Mouse (Mus musculus): ENCODE measurements around the gene Rhov.
A peak's percentile ranks its signal among the peaks of the same experiment; 100 is the strongest.

Rhov gene

DNA sequence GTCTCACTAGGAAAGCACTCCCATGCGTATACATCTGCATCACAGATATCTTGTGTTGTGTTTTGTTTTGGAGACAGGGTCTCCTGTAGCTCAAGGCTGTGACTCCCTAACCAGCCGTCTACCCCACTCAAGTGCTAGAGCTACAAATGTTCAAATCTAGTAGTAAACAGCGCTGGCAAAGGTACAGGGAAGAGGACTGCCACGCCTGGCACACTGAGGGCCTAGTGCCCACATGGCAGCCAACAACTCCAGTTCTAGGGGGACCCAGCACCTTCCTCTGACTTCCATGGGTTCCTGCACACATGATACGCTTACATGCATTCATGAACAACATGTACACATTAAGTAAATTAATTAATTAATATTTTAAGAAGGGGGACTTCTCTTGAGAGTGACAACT is 21.2 kb upstream of the Rhov start:
- no peak for DNase-seq (ENCODE audit: low read depth)

DNA sequence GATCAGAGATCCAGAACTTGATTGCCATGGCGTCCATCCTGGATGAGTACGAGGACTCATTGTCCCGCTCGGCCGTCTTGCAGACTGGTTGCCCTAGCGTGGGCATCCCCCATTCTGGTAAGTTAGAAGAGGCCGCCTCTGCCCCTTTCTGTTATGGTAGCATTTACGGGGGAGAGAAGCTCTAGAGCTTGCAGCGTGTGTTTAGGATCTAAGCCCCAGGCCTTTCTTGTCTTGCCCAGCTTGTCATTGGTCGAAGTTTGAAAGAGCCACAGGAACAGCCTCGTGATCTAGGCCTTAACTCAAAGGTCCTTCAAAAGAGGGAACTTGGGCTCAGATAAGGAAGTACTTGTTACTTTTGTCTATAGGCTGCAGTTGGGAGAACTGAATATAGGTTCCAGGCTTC is 17.9 kb upstream of the Rhov start:
- DNase-seq (ENCODE audit: low read depth) = peak; percentile 83

DNA sequence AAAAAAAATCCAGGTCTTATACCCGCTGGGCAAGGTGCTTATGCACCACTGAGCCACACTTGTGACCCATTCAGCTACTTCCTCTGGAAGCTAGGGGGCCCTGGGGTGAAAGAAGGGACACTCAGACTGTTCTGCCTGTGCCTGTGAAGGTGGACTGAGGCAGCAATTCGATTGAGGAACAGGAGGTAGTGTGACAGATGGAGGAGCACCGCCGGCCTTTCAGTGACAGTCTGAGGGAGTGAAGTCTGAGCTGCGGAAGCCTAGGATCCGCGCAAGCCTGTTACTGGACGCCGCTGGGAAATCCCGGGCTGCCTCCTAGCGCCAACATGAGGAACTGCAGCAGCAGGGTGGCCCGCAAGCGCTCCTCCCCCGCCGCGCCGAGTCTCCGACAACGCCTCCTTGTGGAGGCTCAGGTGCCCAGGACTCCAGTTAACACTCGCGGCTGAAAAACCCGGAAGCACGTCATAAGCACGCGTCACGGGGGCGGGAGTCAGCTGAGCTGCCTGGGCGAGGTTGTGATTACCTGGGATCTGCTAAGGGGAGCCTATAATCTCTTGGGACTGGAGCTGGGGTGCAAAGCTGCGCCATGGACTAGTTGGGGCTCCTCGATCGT is 17.3 kb upstream of the Rhov start, which contains the start of gene Vps18:
TSS of gene Vps18 (plus strand) at position 471 of the 613 bp plus-strand sequence.
- DNase-seq (ENCODE audit: low read depth) = peak; percentile 97

DNA sequence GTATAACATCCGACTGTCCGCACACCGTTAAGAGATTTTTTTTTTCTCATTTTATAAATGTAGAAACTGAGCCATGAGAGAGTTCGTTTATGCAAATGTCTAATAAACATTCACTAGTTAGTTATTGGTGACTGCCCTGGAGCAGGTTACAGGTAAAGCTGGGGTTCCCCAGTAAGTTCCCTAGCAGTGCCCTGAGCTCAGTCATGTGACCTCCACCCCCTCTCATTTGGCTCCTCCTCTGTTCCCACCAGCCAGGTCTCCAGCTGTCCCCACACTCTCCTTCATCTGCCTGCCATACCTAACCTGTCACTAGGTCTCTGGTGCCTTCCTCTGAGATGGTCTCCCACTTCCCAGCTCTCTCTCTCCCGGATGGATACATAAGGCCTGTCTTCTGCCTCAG is 16.3 kb upstream of the Rhov start:
- DNase-seq (ENCODE audit: low read depth) = no peak

DNA sequence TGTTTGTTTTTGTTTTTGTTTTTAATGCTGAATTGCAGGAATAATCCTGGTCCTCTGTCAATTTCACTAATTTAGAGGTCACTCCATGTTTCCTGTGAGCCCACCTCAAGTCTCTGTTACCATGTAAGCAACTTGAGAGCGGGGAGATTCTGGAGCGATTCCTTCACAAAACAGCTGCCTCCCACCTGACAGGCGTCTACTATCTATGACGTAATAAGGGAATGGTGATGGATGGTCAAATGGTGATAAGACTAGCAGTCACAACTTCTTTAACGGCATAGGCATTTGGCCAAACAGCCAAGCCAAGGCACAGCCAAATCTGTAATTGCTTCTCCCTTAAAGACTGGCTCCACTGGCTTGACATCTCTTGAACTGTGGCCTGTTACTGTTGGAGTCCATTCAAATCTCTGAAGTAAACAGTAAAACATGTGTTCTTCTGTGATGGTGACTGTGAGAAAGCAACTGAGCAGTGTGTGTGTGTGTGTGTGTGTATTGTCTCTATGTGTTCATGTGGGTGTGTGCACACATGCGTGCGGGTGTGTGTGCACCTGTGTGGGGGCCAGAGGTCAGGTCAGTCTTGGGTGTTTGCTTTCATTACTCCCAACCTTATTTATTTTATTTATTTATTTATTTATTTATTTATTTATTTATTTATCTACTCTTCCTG is 11.0 kb upstream of the Rhov start:
- no peak for DNase-seq (ENCODE audit: low read depth)

DNA sequence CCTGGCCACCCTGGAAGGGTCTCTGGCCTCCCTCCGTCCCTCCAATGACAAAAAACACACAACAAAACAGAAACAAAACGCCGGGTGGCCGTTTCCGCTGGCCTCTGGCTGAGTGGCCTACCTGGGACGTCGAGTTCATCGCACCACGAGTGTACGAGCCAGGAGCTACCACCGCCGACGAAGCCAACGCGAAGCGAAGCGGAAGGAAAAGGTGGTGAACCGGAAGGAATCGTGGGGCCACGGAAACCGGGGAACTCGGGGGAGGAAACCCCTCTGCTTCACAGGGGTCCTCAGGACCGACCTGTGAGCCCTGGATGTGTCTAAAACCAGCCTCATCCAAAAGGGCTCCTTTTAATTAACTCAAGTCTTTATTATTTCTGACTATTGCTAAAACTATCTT is 6.7 kb upstream of the Rhov start:
- no peak for DNase-seq (ENCODE audit: low read depth)

DNA sequence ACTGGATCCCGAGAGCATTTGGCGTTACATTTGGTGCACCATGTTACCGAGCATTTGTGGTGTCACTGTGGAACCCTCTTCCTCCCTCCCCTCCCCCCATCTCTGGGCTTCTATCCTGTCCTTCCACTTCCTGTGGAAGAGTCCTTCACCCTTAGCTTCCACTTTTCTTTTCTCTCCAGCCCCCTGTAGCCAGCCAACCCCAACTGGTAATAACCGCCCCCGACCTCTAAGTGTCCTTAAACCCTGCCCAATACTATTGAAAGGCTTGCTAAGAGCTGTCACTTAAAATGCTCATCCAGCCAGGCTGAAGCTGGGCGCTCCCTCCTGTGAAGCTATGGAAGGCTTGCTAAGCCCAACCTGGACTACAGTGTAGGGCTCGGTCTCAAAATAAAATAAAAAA is 5.9 kb upstream of the Rhov start:
- no peak for DNase-seq (ENCODE audit: low read depth)

DNA sequence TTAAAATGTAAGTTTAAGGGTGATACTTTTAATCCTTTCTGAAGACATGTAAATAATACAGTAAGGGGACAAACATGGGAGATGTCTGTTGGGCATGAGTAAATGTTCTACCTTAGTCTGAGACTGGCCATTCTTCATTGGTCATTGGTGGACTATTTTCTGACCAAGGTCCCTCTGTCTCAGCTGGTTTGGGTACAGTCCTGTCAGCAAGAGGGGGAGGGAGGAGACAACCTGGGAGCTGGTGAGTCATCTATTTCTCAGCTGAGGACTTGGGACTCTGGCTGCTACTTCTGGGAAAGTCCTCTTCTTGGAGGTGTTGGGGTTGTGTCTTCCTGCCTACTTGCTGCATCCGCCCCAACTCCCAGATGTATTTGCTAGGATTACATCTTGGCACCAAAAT is 3.1 kb upstream of the Rhov start:
- DNase-seq (ENCODE audit: low read depth) = no peak

DNA sequence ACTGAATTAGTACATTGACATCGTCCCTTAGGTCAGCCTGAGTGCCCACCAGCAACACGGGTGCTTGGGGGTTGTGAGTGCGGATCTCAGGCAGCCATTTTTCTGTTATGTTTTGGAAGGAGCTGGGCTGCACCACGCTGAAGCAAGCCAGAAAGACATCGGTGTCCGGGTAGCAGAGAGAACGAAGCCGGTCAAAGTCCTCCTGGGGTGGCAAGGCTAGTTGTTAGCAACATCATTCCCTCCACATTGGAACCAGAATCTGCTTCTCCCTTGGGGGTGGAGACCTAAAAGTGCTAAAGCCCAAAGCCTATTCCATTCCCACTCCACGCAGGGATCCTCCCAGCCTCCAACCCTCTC is 808 bp downstream of the Rhov start:
- DNase-seq (ENCODE audit: low read depth) = no peak

DNA sequence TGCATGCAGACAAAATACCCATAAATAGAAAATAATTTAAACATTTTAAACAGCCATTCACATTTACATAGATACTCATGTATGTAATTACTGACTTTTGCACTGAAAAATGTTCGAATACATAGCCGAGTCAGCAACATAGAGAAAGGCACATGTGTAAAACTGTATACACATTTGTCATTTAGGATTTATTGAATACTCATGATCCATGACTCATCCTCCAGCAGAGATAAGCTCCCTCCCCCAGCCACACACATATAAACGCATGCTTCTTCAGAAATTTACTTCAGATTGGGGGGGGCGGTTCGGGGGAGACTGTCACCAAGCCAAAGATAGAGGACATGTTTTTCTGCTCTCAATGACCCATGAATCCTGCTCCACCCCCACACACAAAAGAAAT is 7.3 kb downstream of the Rhov start:
- peak; percentile 61 for DNase-seq (ENCODE audit: low read depth)

DNA sequence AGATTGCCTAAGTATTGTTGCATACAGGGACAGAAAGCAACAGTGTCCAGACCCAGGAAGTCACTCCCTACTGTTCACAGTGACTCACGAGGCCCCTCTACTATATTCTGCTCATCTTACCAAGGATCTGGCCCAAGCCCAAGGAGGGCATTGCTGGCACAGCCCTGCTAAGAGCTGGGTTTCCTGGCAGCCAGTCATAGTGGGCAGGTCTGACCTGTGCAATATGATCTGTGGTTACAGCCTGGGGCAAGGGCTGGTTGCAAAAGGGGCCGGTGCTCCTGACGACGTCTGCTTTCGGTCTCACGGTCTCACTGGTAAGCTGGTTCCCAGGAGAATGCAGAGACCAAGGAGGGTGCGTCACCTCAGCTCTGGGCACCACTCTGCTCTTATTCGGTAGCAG is 8.1 kb downstream of the Rhov start:
- peak; percentile 99 for DNase-seq (ENCODE audit: low read depth)

DNA sequence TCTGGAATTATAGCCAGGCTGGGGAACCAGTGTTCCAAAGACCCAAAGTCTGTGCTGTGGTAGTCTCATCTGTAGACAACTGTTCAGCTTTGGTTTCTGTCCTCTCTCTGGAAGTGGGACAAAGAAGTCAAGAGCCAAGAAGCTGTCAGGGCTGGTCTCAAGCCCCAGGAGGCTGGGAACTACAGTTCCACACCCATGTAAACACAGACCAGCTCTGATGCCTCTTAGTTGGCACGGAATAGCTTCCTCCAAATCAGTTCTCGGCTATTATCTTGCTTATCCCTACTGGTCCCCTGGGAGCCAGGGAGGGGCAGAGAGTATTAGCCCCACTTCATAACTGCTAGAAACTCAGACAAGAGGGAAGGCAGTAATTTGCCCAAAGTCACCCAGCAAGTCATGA is 9.7 kb downstream of the Rhov start:
- DNase-seq (ENCODE audit: low read depth) = no peak

DNA sequence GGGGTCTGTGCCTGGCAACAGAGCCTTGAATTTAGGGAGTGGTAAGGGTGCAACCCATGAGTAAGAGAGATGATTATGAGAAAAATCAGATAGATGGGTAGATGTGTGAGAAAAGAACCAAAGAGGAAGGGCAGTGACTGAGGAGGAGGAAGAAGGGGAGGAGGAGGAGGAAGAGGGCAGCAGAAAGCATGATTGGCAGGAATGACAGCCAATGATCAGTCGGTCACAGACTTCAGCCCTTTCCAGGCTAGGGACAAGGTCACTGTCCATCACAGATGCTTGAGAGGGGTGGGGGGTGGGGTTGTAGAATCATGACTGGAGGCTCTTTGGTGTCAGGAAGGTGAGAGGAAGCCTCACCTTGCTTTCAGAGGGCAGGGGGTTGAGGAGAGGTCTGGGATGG is 10.6 kb downstream of the Rhov start:
- DNase-seq (ENCODE audit: low read depth) = peak; percentile 78

DNA sequence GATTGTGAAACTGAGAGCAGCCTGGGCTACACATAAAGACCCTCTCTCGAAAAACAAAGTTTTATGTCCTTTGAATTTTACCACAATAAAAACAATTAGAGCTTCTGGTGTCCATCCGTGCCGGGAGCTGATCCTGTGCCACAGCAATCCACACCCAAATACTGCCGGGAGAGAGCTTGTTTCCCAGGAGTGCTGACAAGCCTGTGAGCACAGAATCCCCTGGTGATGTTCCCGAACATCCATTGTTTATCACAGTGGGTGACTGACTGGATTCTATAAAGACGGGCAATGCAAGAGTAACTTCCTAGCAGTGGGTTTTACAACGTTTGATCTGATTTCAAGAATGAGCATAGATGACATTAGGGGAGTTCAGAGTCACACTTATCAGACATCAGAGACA is 16.1 kb downstream of the Rhov start:
- DNase-seq (ENCODE audit: low read depth) = no peak

DNA sequence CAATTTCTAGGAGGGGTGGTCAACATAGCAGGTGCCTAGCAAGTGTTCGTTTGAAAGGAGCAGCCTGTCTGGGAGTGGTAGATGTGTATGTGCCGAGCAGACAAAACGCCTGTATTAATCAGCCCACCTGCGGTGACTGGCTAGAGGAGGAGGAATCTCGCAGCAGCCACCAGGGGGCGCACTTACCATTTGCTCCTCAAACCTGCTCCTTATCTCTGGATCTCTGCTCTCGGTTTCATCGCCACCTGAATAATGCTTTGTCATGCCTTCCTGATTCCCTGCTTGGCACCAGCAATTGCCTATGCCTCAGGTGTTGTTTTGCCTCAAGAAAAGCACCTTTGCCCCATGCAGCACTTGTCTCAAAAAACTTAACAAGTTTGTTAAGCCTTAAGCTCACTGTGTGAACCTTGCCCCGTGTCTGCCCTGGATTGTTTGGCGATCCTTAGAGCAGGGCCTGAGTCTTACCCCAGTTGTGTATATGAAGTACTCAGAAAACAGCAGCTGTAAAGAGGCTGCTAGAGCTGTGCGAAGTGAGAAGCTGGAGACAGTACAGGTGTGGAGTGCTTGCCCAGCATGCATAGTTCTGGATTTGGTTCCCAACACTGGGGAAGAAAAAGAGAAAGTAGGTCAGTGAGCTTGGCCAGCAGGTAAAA is 20.1 kb downstream of the Rhov start:
- peak; percentile 91 for DNase-seq (ENCODE audit: low read depth)

DNA sequence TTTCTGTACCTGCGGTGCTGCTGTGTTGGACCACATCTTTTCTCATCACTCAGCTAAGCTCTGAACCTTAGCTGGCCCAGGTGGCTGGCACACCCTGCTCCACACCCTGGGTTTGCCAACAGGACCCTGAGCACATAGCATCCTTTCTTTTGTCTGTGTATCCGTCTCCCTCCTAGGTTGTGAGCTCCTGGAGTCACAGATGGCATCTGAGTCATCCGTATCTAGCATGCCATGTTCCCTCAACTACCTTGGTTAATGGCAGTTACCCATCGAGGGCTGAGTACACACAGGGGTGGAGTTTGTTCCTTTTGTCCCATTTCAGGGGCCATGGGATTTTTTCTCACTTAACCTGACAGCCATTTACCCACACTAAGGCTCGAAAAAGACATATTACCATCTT is 20.7 kb downstream of the Rhov start:
- no peak for DNase-seq (ENCODE audit: low read depth)

DNA sequence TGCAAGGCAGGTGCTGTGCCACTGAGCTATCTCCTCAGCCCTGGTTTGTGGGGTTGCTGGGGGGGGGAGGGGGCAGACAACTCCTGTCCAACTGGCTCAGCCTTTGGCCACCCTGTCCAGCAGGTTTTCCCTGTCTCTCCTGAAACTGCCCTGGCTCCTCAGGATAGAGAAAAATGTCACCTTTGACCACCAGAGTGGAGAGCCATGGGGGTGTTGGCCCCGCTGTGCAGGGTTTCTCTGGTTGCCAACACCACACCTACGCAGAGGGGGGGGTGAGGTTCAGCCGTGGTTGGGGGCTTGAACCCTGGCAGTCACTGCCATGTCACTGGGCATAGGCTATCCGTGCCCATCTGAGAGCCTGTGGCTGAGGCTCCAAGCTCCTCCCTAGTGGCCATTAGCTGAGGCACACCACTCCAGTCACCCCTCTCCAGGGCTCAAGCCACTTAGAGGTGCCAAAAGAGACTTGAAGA is 21.4 kb downstream of the Rhov start:
- DNase-seq (ENCODE audit: low read depth) = no peak

DNA sequence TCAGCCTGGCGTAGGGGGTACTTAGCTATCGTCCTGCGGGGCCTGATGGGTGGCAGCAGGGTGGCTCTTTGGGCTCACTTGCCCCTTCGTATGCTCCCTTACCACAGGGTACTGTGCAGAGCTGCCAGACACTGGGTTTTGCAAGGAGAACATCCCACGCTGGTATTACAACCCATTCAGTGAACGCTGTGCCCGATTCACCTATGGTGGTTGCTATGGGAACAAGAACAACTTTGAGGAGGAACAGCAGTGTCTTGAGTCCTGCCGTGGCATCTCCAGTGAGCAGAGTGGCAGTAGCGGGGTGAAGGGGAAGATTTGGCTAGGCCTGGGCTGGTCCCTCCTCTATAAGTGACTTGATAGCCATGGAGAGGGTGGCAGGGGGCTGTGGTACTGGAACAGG is 23.2 kb downstream of the Rhov start:
- DNase-seq (ENCODE audit: low read depth) = no peak

DNA sequence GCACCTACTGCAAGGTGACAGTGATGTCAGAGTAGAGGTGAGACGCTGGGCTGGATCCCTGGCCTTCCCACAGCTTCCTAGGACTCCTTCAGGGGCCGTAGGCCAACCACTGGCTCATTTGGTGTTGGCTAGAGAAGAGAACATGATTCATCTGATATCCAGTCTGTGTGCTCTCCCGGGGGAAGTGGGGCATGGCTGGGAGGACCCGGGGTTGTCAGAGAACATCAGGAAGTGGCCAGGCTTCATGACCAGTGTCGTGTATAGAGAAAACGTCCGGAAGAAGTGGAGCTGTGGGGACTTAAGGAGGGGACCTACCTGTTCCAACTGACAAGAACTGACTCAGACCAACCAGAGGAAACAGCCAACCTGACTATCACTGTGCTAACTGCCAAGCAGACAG is 25.8 kb downstream of the Rhov start:
- DNase-seq (ENCODE audit: low read depth) = peak; percentile 76

DNA sequence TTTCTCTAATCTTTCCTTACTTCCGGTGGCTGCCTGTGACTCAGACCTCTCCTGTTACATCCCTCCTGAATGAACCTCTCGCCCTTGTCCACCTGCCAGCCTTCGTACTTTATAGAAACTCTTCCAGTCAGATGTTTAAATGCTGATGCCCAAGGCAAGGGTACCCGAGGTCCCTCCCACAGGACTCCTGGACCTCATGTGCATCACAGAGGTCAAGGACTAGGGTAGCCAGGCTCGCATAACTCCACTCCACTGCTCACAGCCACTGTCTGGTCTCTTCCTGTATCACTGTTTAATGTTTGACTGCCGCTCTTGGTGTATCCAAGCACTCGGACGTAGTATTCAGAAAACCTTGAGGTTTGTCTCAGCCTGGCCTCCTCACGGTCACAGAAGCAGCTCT is 28.5 kb downstream of the Rhov start:
- DNase-seq (ENCODE audit: low read depth) = no peak

DNA sequence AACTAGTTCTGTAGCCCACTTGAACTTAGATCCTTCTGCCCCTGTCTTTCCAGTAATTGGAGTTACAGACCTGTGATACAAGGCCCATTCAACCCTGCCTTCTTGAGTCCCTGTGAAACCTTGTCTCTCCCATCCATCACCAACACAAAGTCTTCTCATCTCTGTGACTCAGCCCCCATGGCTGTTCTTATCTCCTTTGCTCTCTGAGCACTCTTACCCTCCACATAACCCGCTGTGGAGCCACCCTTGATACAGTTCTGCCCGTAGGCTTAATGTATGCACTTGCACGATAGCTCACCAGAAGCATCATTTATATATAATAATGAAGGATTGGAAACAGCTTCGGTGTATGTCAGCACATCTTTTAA is 30.3 kb downstream of the Rhov start:
- DNase-seq (ENCODE audit: low read depth) = no peak

DNA sequence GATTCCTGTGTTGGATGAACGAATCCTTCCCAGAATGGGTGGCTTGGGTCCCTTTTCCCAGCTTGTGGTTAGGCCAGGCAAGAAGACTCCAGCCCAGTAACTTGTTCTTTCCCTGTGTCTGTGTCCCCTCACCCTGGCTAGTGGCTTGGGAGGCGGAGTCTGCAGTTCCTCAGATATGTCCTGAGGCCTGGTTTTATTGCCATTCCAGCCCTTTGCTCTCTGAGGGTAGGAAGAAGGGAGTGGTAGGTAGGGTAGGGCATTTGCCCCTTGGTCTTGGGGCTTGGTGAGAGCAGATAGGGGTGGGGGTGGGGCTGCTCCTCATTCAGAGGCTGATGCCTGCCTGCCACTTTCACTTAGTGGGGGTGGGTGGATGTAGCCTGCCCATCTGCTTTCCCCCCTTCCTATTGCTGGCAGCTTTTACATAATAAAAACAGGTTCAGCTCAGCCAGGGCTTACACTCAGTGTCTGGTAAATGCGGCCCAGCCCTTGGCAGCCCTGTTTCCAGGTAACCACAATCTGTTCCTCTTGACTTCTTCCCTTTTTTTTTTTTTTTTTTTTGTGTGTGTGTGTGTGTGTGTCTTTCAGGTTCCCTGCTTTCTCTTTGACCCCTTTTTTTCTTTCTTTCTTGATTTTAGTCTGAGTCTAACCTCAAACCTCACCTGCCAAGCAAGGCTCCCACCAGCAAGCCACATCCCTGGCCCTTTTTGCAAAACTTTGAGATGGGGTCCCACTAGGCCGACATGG is 30.8 kb downstream of the Rhov start:
- peak; percentile 23 for DNase-seq (ENCODE audit: low read depth)

DNA sequence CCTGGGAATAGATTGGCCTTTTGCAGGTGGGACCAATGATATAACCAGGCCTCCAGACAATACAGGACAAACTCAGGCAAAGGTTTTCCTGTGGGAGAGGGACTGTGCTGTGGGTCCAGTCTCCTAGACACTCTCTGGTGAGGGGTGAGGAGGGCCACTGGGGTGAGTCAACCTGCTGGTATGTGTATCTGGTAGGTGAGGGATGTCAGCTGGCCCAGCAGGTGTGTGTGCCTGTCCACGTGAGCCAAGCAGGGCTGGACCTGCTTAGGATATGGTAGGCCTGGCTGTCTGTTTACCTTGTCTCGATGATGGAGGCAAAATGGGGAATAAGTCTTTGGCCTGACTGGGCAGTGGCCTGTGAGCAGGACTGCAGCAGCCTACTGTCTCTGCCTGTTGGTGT is 32.4 kb downstream of the Rhov start:
- DNase-seq (ENCODE audit: low read depth) = no peak

Data from 416B (cell line).